Mouse (Mus musculus) frontal cortex, postnatal 14 days (tissue): Measurements from ENCODE around the gene Plxna4.

Source experiments
- DNase-seq, 2 experiments: peaks; one replicate each; pipeline ENCODE4 v3.0.0; 2022; ENCODE audit warnings: low spot score in 2 of 2

The Plxna4 gene

DNA sequence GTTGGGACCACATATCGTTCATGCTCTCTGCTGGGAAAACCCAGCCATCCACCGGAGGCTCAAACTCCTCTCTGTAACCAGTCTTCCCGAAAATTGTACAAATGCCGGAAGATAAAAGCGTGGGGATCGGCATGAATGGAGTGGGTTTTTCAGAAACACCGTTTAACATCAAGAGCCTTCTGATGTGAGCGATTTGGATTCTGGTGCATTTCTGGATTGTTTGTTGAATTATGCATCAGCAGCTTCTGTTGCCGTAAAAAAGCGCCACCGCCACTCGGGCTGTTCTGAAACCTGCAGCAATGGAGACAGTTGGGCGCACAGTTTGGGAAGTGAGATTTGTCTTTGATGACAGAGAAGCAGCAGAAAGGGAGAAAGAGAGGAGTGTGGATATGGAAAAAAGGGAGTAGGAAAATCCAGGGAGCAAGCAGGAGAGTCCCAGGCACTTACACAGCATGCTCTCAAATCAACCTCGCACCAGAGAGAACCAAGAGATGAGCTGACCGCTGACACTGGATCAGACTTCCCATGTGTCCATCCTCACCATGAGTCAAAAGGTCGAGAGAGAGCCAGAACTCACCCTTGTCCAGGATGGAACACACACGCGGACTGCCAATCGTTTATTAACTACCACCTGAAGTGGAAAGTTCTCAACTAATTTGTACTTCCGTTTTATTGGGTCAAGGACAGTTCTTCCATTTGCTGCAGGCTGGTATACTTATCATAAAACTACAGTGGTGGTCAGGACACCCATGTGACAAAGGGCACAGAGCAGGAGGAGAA lies 181.5 kb downstream of the Plxna4 start:
- DNase-seq: peak in 1 of 2 experiments; percentile 22

GRCm38 (mm10) chr6:32402560-32403235 lies 185.3 kb downstream of the Plxna4 start:
- peak in 1 of 2 experiments; percentile 21 for DNase-seq

DNA sequence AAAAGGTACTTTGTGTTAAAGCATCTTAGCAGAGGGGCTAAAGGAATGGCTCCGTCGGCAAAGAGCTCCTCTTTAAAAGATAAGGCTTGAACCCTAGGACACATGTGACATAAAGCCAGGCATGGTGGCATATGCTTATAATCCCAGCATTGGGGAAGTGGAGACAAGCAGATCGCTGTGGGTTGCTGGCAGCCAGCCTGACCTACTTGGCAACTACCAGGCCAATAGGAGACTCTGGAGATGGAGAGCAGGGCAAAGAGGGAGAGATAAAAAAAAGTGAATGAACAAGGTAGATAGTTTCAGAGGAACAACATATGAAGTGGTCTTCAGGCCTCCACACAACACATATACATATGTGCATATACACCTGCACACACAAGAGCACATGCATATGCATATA lies 189.7 kb downstream of the Plxna4 start:
- no peak for DNase-seq

- peak; percentile 48 to 62 for DNase-seq
Observed at GRCm38 (mm10) chr6:32397133-32397730, 190.8 kb downstream of the Plxna4 start.

DNA sequence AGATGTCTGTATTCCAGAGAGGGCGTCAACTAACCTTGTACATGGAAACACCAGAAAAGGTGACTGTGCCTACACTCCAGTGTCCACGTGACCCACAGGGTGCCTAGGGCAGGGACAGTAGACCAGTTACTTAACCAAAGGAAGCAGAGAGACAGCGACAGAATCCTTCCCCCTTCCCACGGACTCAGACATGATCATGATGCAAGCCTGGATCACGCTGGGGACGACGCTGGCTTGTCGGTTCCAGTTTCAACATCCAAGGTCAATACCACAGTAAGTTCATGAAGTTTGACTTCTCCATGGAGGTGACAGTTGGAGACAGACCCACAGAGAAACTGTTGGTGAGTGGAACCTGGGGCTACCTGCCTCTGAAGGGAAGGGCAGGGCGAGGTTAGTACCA lies 192.6 kb downstream of the Plxna4 start:
- no peak for DNase-seq

DNA sequence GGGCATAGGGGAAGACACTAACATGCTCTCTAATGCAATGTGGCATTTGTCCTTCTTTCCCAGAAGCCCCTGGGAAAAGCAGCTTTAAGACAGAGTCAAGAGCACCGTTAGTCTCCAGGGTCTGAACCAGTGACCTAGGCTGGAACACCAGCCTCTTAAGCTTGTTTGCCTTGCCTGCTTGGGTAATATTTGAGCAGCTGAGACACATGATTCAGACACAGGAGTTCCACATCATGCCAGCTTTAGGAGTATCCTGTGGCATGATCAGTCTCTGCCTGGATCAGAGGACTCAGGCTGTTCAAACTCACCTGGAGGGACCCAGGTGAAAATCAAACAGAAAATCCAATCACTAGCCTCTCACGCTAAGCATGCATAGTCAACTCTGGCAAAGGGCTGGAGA lies 195.7 kb downstream of the Plxna4 start:
- DNase-seq: no peak

DNA sequence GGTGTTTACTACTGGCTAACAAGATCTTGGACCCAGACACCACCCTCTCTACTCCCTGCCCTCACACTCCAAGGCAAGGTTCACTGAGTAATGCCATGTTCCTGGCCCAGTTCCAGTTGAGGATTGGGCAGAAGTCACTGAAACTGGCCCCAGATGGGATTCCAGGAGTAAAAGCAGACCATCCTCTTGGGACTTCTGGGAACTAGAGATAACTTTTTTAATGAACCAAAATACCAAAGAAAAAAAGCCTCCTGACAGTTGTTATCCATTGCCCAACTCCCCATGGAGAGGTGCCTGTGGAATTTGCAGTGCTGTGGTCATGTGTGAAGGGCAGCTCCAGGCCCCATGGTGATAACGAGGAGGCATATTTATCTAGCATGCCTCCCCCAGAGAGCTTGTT lies 199.7 kb downstream of the Plxna4 start:
- DNase-seq: no peak

DNA sequence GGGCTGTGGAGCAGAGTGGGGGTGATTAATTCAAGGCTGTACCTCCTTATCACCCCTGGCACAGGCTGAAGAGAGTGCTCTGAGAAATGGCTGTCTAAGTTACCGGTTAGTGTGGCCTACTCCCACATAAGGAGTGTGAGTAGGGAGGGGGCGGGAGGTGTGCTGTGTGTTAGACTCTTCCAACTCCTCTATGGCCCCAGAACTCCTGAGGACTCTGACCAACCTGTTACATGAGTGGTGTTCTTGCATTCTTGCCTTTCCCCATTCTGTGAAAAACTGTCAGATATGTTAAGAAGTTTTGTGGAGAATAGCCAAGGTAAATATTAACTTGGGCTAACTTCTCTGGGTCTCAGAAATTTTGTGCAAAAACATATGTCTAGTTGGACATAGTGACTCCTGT lies 201.1 kb downstream of the Plxna4 start:
- no peak for DNase-seq

- DNase-seq: no peak
Observed at GRCm38 (mm10) chr6:32384937-32385336, 203.1 kb downstream of the Plxna4 start.

- no peak for DNase-seq
Observed at GRCm38 (mm10) chr6:32384423-32384822, 203.6 kb downstream of the Plxna4 start.

DNA sequence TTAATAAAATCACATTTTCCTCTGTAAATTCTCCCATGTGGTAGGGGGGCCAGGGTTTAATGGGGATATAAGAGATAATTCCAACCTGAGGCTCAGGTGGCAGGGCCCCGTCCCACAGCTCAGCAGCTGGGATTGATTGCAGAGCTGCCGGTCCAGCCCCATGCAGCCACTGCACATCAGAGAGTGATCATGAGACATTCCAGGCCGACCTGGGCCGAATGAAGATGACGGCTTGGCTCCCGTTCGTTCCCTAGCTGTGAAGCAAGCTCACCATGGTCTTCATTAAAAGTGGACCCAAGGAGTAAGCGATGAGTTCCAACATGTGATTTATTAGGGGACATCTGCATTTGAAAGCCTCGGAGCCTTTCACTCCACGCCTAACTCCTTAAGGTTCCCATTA lies 206.5 kb downstream of the Plxna4 start:
- no peak for DNase-seq

GRCm38 (mm10) chr6:32377181-32377580 lies 210.8 kb downstream of the Plxna4 start:
- no peak for DNase-seq

- DNase-seq: no peak
Observed at GRCm38 (mm10) chr6:32373931-32374361, 214.0 kb downstream of the Plxna4 start.

DNA sequence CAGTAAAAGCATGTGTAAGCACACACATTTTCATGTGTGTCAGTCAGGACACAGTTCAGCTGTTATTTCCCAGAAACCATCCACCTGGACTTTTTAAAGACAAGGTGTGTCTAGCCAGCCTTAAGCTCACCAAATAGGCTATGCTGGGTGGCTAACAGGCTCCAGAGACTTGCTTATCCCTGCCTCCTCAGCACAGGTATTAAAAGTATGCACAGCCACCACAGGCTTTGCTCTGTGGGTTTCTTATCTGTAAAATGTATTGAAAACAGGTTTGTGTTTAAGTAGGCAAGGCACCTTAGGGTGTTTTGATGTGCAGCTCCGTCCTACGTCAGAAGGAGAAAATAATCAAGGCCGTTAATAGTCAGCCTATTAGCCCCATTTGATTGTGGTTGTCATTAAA lies 218.9 kb downstream of the Plxna4 start:
- DNase-seq: no peak

DNA sequence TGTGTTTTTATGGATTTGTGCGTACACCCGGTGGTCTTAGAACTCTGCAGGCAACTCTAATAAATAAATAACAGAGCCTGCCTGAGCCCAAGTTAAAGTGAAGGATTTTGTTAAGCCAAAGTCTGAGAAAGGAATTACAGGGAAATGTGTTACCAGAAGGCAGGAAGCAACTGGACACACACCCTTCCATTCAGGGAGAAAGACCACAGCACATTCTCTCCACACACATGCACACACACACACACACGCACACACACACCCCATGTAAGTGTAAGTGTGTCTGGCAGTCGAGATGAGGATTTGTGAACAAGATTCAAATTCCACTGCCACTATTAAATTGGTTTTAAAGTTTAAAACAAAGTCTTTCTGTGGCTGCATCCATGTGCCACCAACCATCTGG lies 219.6 kb downstream of the Plxna4 start:
- no peak for DNase-seq

DNA sequence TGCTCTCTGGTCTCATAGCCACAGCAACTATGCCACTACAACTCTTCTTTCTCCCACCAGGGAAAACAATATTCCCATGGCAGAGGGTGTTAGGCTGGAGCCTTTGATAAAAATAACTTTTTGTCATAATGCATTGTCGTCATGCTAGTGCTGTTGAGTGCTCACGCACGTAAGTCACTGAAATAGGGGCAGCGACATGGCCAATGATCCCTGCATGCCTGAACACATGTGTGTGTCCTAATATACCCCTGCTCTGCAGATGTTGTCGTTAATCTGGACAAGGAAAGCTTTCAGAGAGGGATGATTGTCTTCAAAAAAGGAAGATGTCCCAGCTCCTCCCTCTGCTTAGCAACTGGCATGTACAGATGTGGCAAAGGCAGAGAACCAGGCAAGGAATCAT lies 223.1 kb downstream of the Plxna4 start:
- no peak for DNase-seq

- DNase-seq: no peak
Observed at GRCm38 (mm10) chr6:32363489-32364068, 224.4 kb downstream of the Plxna4 start.

DNA sequence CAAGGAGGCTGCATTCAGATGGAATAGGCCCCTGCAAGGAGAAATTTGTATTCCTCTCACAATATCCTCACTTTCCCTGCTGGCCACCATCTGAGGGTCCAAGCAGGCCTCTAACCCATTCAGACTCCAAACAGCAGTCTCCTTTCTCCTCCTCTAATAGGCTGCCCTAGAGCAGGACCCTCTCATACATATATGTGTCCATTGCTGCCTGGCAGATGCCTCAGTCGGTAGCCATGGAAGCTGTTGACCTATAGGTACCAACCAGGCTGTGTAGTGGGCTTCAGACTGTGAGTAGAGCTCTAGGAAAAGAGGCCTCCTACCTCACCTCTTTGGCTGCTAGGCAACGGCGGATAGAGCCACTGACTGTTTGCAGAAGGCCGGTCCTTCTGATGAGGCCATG lies 225.6 kb downstream of the Plxna4 start:
- DNase-seq: no peak

DNA sequence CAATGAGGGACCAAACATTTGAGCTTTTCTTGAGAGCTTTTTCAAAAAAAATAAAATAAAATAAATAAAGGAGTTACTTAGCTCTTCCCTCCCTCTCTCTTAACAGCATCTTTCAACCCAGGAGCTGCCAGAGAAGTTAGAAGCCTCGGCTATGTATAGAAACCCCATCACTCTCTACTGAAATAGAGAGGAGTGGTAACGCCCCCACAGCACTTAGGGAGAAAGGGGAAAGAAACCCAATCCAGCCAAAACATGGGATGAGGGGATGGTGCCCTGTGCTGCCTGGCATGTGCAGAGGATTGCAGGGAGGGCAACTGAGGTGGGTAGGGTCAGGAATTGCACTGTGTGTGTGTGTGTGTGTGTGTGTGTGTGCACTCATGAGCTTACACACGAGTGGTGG lies 228.3 kb downstream of the Plxna4 start:
- peak in 1 of 2 experiments; percentile 32 for DNase-seq

GRCm38 (mm10) chr6:32357497-32357896 lies 230.5 kb downstream of the Plxna4 start:
- DNase-seq: no peak

GRCm38 (mm10) chr6:32355559-32355958 lies 232.4 kb downstream of the Plxna4 start:
- no peak for DNase-seq

DNA sequence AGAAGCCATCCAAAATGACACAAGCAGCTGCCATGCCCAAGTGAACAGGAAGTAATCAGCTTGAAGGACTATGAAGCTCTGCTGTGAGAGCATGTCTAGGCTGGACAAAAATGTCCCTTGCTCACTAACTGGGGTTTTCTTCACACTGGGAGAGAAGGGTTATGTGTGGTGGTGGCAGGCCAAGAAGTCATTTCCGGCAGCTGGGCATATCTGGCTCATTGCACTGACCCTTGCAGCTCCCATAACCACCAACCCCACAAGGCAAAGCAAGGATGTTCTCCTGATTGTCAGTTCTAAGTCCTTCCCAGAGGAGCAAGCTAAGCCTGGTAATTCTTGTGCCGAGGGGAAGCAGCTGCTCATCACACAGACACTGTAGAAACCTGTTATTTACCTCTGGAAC lies 239.0 kb downstream of the Plxna4 start:
- DNase-seq: no peak

DNA sequence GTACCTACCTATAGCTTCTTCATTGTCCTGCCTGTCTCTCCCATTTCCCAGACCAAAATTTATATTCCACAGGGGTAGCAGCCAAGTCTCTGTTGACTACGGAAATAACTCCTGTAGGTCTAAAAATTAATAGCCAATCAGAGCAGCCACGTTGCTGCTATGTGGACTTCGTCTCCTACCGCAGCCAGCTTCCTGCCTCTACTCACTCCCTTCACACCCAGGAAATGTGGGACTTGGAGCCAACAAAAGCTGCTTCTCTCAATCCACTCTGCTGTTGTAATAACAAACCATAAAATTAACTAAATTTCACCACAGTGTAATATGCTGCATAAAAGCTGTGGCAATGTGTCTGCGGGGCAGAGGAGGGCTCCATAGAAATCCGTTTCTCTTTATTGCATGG lies 239.9 kb downstream of the Plxna4 start:
- no peak for DNase-seq
